Mouse (Mus musculus) stomach, embryonic 16.5 days (tissue): Measurements from ENCODE around the gene Fopnl. TPM values are rescaled to one million over a fixed set of nuclear protein-coding genes. Genes with fewer than 3 reads are reported as not detected.

Experiments used
- ATAC-seq: fragments of 200-750 bp; cut with Nextera tagmentation; 2 replicates; pipeline ENCODE4 v1.8.0; 2017; ENCODE audit warnings: moderate number of reproducible peaks, moderate TSS enrichment; ENCODE audit not compliant: insufficient read depth, low FRiP score
- H3K27ac ChIP-seq: fragments of 300-500 bp; sonication (generic); 2 replicates; pipeline ENCODE4 v1.5.1; 2014; ENCODE audit warnings: low read length
- H3K27me3 ChIP-seq: fragments of 300-500 bp; sonication (generic); 2 replicates; pipeline ENCODE4 v1.6.1; 2014; ENCODE audit warnings: low read length, control low read depth, mixed read lengths; ENCODE audit not compliant: control insufficient read depth, insufficient read depth
- H3K36me3 ChIP-seq: fragments of 300-500 bp; sonication (generic); 2 replicates; pipeline ENCODE4 v1.6.1; 2014; ENCODE audit warnings: low read length; ENCODE audit not compliant: control insufficient read depth, insufficient read depth
- H3K4me1 ChIP-seq: fragments of 300-500 bp; sonication (generic); 2 replicates; pipeline ENCODE4 v1.6.1; 2014; ENCODE audit warnings: low read length, control low read depth, mixed read lengths; ENCODE audit not compliant: control insufficient read depth, insufficient read depth
- H3K4me2 ChIP-seq: fragments of 300-500 bp; sonication (generic); 2 replicates; pipeline ENCODE4 v1.6.1; 2014; ENCODE audit warnings: low read depth, low read length, mixed read lengths
- H3K4me3 ChIP-seq: fragments of 300-500 bp; sonication (generic); replicated peaks from 2 replicates; pipeline ENCODE4 v1.5.1; 2014; ENCODE audit warnings: mild to moderate bottlenecking, low read length
- H3K9ac ChIP-seq: fragments of 300-500 bp; sonication (generic); 2 replicates; pipeline ENCODE4 v1.6.1; 2014; ENCODE audit warnings: low read length
- H3K9me3 ChIP-seq: fragments of 300-500 bp; sonication (generic); replicated peaks from 2 replicates; pipeline ENCODE4 v1.6.1; 2016; ENCODE audit warnings: low read length, control low read depth; ENCODE audit not compliant: control insufficient read depth
- WGBS: fragments of 180-500 bp; shearing (Covaris S2); extraction: QIAGEN DNeasy Blood & Tissue Kit; methylation state at CpG from one replicate; pipeline ENCODE4 v1.1.7; 2014; 5-methylcytosine and 5-hydroxymethylcytosine counted together
- polyA plus RNA-seq: library from polyadenylated mRNA; unstranded; fragments of >200 nt; fragmentation: Nextera tagmentation; extraction: Ambion mirVana; gene quantifications from 2 replicates; pipeline ENCODE4 v1.2.1, GENCODE M21; 2015

Gene Fopnl
- polyA plus RNA-seq, 1 experiment from 2014 or later, result 154 TPM

- no peaks in the 10 kb centered on the region for H3K27me3 ChIP-seq
- H3K9me3 ChIP-seq, result no peaks in the 10 kb centered on the region
- no peak overlapping the region for H3K27ac ChIP-seq
- no peaks in the 10 kb centered on the region for H3K36me3 ChIP-seq
- H3K4me3 ChIP-seq, result no peak overlapping the region
- no peak for ATAC-seq
- 67% methylated on average over 2 of the region's 2 CpGs for WGBS
- no peaks in the 10 kb centered on the region for H3K4me1 ChIP-seq
- no peak overlapping the region for H3K9ac ChIP-seq
- H3K4me2 ChIP-seq, result no peak overlapping the region
Measured at GRCm38 (mm10) chr16:14264504-14264903, 52.7 kb downstream of the Fopnl start.

DNA sequence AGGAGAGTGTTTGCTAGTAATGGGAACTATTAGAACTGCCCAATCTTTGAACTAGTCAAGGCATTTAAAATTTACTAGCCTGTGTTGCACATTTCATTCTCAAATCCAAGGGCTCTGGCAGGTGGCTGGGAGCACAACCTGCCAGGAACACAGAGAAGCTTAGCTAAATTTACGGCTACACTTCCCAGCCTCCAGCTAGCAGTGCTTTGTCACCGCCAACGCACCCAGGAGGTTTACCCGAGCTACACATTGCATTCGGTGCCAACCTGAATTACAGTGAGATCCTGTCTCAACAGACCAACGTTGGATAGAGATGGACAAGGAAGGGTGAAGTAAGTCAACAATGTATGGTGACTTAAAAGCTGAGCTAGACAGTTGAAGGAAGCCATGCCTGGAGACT, 54.0 kb downstream of the Fopnl start:
- no peak overlapping the region for H3K27ac ChIP-seq

DNA sequence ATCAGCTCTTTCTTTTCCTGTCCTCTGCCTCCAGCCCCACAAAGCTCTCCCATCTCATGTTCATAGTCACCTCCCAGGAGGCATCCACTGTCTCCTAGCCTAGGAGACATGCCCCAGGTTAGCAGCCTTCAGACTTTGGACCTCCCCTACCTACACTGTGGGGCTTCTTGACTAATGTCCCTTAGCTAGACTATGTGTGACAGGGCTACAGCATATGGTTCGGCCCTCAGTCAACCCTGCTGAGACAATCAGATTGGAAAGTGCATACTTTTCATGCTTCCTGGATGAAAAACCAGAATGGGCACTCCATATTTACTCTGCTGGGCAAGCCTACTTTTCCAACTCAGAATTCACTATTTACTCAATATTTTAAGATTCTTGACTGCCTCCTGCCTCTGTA, 54.8 kb downstream of the Fopnl start:
- Histone ChIP-seq H3K27me3 (no peaks in the 10 kb centered on the region), H3K27ac (peak overlapping the region; percentile 2; the same call in 1 of the 2 replicates), H3K36me3 (no peaks in the 10 kb centered on the region), H3K9ac (no peak overlapping the region), H3K9me3 (no peaks in the 10 kb centered on the region), H3K4me2 (no peak overlapping the region), H3K4me1 (no peaks in the 10 kb centered on the region), H3K4me3 (no peak overlapping the region)
- WGBS, result 60% methylated on average over 1 of the region's 1 CpGs
- 0 out of 2 replicates have a peak, but pooled peaks have one; percentile 26 for ATAC-seq

More for the DNA sequence above, 54.0 kb downstream of the Fopnl start:
- WGBS, result 79% methylated on average over 6 of the region's 6 CpGs
- Histone ChIP-seq H3K36me3 (no peaks in the 10 kb centered on the region), H3K9ac (no peak overlapping the region), H3K4me2 (no peak overlapping the region), H3K4me3 (no peak overlapping the region), H3K27me3 (no peaks in the 10 kb centered on the region), H3K9me3 (no peaks in the 10 kb centered on the region), H3K4me1 (no peaks in the 10 kb centered on the region)
- ATAC-seq, result no peak

DNA sequence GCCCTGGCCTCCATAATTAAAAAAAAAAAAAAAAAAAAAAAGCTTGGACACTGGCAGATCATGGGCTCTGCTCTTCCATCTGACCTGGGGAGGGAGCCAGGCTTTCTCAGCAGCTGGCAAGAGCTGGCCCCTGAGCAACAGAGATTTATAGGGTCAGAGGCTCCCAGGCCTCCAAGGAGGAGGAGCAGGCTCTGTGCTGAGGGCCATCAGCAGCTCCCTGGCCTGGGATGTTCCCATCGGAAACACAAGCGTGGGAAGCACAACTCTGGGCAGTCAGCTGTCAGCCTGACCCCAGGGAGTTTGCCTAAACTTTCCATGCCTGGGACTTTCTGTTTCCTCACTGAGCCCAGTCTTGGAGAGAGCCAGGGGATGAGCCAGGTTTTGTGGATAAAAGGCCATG, 58.3 kb downstream of the Fopnl start:
- no peak overlapping the region for H3K4me3 ChIP-seq
- no peak overlapping the region for H3K27ac ChIP-seq
- no peaks in the 10 kb centered on the region for H3K4me1 ChIP-seq
- H3K27me3 ChIP-seq, result no peaks in the 10 kb centered on the region
- H3K36me3 ChIP-seq, result no peaks in the 10 kb centered on the region
- no peak overlapping the region for H3K9ac ChIP-seq
- 0 out of 2 replicates have a peak, but pooled peaks have one; percentile 30 for ATAC-seq
- no peak overlapping the region for H3K4me2 ChIP-seq
- WGBS, result 35% methylated on average over 2 of the region's 2 CpGs
- no peaks in the 10 kb centered on the region for H3K9me3 ChIP-seq

DNA sequence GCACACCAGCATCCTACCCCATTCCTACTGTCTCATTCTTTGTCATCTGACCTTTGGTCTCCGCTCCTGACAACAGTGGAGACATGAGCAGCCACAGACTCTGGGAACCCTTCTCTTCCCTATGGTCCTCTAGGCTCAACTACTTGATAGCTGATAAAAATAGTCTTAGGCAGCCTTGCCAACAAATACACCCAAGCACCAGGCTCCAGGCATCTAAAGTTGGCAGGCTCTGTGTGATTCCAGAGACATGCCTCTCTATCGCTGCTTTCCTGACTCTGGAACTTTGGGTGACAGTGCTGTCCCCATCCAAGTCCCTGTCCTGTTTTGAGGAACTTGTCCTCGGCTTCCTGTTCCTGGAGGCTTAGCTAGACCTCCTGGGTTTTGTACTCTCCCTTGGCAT, 63.6 kb downstream of the Fopnl start:
- Histone ChIP-seq H3K36me3 (no peaks in the 10 kb centered on the region), H3K4me3 (no peak overlapping the region), H3K4me1 (no peaks in the 10 kb centered on the region), H3K9me3 (no peaks in the 10 kb centered on the region), H3K27ac (no peak overlapping the region), H3K4me2 (no peak overlapping the region), H3K27me3 (no peaks in the 10 kb centered on the region), H3K9ac (no peak overlapping the region)
- 76% methylated on average over 3 of the region's 3 CpGs for WGBS
- no peak for ATAC-seq

DNA sequence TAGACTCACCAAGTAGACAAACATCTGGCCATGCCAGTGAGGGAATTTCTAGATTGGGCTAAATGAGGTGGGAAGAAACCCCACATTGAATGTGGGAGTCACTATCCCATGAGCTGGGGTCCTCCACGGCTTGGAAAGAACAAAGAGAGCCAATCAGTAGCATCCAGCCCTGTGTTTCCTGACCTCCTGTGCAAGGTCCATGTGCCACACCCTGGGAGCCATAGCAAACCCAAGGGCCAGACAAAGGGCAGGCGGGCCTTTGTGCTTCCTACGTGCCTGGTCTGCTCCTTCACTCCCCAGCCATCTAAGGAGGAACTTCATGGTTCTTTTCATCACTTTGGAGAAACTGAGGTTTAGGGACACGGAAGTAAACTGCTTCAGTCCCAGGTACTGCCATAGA, 64.3 kb downstream of the Fopnl start:
- Histone ChIP-seq H3K4me3 (no peak overlapping the region), H3K9ac (no peak overlapping the region), H3K9me3 (no peaks in the 10 kb centered on the region), H3K27me3 (no peaks in the 10 kb centered on the region), H3K4me2 (no peak overlapping the region), H3K4me1 (no peaks in the 10 kb centered on the region), H3K27ac (no peak overlapping the region), H3K36me3 (no peaks in the 10 kb centered on the region)
- 74% methylated on average over 4 of the region's 4 CpGs for WGBS
- no peak for ATAC-seq

- 60% methylated on average over 1 of the region's 1 CpGs for WGBS
- Histone ChIP-seq H3K27ac (no peak overlapping the region), H3K4me3 (no peak overlapping the region), H3K4me2 (no peak overlapping the region), H3K9me3 (no peaks in the 10 kb centered on the region), H3K4me1 (no peaks in the 10 kb centered on the region), H3K27me3 (no peaks in the 10 kb centered on the region), H3K9ac (no peak overlapping the region), H3K36me3 (no peaks in the 10 kb centered on the region)
- ATAC-seq, result no peak
Measured at GRCm38 (mm10) chr16:14249913-14250312, 67.3 kb downstream of the Fopnl start.

Other genes with a start within 250 kb of the Fopnl start
- 78.9 and 87.3 TPM in 2 replicates for gene Nde1, start 154.1 kb downstream of the Fopnl start, polyA plus RNA-seq
- 14.3 and 14.8 TPM in 2 replicates for gene Marf1, start 154.1 kb downstream of the Fopnl start, polyA plus RNA-seq
- gene Myh11, start 26.0 kb downstream of the Fopnl start, polyA plus RNA-seq, result 294 and 300 TPM in 2 replicates
- gene Abcc1, start 44.2 kb upstream of the Fopnl start, polyA plus RNA-seq, result 13.6 and 14.3 TPM in 2 replicates
- gene A630010A05Rik, start 244.9 kb upstream of the Fopnl start, polyA plus RNA-seq, result not detected in 2 replicates